Mouse (Mus musculus): ENCODE measurements around the gene Lhfpl5. TPM values are rescaled to one million over a fixed set of nuclear protein-coding genes. Genes with fewer than 3 reads are reported as not detected.
A peak's percentile ranks its signal among the peaks of the same experiment; 100 is the strongest.

The Lhfpl5 gene
- polyA plus RNA-seq, 1 experiment from 2014 or later = 0.48 TPM

DNA sequence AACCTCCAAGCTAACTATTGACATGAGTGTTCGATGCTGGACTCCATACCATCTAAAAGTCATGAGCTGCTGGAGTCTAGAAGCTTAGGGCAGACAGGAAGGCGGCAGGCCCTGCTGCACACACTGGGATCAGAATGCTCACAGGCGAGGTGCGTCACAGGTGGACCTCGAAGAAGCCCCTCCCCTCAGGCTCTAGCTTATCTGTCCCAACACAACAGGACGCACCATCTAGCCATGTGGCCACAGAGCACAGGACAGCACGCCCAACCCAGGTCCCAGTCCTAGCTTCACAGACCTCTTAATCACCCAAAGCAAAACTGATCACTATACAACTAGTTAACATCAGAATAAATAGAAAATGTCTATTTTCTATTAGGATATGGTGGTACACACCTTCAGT is 42.7 kb downstream of the Lhfpl5 start:
- Histone ChIP-seq H3K9me3 (ENCODE audit: control insufficient read depth, low read length) (no peaks in the 10 kb centered on the region), H3K4me1 (replicated peaks; ENCODE audit: control insufficient read depth, insufficient read depth, low read length) (peaks cover 10% of the 10 kb centered on the region), H3K4me3 (ENCODE audit: low read length) (no peak overlapping the region), H3K36me3 (ENCODE audit: control insufficient read depth, insufficient read depth, low read length) (peaks cover 11% of the 10 kb centered on the region), H3K27ac (ENCODE audit: low read length) (no peak overlapping the region), H3K9ac (ENCODE audit: low read length) (no peak overlapping the region), H3K27me3 (ENCODE audit: control insufficient read depth, insufficient read depth, low read depth, low read length) (no peaks in the 10 kb centered on the region), H3K4me2 (ENCODE audit: low read depth, low read length) (no peak overlapping the region)
- 78% methylated on average over 7 of the region's 7 CpGs for WGBS
- no peak for ATAC-seq (ENCODE audit: low read depth)

- Histone ChIP-seq H3K9me3 (ENCODE audit: control insufficient read depth, low read length) (no peaks in the 10 kb centered on the region), H3K36me3 (ENCODE audit: control insufficient read depth, insufficient read depth, low read length) (peaks cover 11% of the 10 kb centered on the region), H3K4me1 (replicated peaks; ENCODE audit: control insufficient read depth, insufficient read depth, low read length) (peaks cover 10% of the 10 kb centered on the region), H3K4me3 (ENCODE audit: low read length) (no peak overlapping the region), H3K27me3 (ENCODE audit: control insufficient read depth, insufficient read depth, low read depth, low read length) (no peaks in the 10 kb centered on the region), H3K27ac (ENCODE audit: low read length) (no peak overlapping the region), H3K9ac (ENCODE audit: low read length) (no peak overlapping the region), H3K4me2 (ENCODE audit: low read depth, low read length) (no peak overlapping the region)
- ATAC-seq (ENCODE audit: low read depth) = no peak
- 98% methylated on average over 1 of the region's 1 CpGs for whole genome bisulfite sequencing
Measured at GRCm38 (mm10) chr17:28618775-28619174, 43.3 kb downstream of the Lhfpl5 start.

DNA sequence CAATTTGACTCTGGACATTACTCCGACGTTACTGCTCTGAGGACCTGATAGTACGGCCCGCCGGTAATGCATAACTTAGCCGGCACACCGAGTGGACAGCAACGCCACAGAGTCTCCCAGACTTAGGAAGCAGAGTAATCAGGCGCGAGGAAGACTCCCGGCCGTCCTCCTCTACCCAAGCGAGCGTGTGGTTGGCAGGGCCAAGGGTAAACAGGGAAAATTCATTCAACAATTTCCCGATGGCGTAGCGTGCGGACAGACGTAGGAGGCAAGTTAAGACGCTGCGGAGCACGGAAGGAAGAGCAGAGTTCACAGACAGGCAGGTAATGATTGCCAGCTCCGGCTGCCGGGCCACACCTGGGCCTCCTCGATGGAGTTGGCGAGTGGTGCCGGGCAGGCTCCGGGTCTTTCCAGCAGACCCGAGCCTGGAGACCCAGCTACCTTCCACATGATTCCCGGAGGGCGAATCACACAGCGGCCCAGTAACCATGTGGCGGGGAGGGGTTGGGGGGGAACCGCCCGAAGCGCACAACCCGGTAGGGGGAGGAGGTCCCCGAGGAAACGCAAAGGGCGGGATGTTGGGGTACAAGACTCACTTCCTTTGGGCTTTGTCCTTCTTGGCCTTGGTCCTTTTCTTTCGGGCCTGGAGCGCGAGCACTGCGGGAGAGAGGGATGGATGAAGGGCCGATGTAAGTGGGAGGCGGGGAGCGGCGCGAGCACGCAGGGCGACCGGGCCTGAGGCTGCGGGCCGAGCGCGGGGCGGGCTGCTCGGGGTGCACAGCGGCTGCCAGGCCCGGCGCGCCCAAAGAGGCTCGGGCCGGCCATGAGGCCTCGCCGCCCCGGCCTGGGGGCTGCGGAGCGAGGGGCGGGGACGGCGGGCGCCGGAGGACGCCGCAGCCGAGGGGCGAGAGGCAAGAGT is 46.2 kb downstream of the Lhfpl5 start:
- WGBS = under 1% methylated on average over 65 of the region's 78 CpGs

DNA sequence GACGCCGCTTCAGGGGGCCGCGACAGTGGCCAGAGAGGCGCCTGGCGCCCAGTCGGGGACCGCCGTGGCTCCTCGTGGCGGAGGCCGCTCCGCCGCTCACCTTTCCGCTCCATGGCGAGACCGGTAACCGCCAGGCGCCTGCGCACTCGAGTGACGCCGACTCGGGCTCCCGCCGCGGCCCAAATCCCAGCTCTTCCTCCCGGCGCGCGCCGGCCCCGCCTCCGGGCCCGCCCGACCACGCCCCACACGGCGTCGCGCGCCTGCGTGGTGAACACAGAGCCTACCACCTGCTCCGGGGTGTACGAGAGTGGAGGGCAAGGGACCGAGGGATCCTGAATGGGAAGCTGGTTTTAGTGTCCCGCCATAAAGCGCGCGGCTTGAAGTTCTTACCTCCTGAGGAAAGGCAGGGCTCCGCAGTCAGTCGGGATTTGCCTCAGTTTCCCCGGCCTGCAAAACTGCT is 46.9 kb downstream of the Lhfpl5 start, which contains the start of gene Srpk1:
Gene Srpk1 (minus strand): TSS at position 410 of the 460 bp plus-strand sequence.
- peaks cover 7% of the 10 kb centered on the region for H3K36me3 ChIP-seq (ENCODE audit: control insufficient read depth, insufficient read depth, low read length)
- no peaks in the 10 kb centered on the region for H3K27me3 ChIP-seq (ENCODE audit: control insufficient read depth, insufficient read depth, low read depth, low read length)
- no peaks in the 10 kb centered on the region for H3K9me3 ChIP-seq (ENCODE audit: control insufficient read depth, low read length)
- peak within 1 kb of the TSS; percentile 76 for H3K4me2 ChIP-seq (ENCODE audit: low read depth, low read length)
- H3K9ac ChIP-seq (ENCODE audit: low read length) = peak within 1 kb of the TSS; percentile 94
- peaks cover 10% of the 10 kb centered on the region for H3K4me1 ChIP-seq (replicated peaks; ENCODE audit: control insufficient read depth, insufficient read depth, low read length)
- H3K27ac ChIP-seq (ENCODE audit: low read length) = peak within 1 kb of the TSS; percentile 82
- ATAC-seq (ENCODE audit: low read depth) = peak; percentile 97
- WGBS = under 1% methylated on average over 42 of the region's 53 CpGs
- H3K4me3 ChIP-seq (ENCODE audit: low read length) = peak within 1 kb of the TSS; percentile 97

More for the DNA sequence above, 46.2 kb downstream of the Lhfpl5 start:
- H3K36me3 ChIP-seq (ENCODE audit: control insufficient read depth, insufficient read depth, low read length) = peaks cover 7% of the 10 kb centered on the region
- H3K4me1 ChIP-seq (replicated peaks; ENCODE audit: control insufficient read depth, insufficient read depth, low read length) = peaks cover 10% of the 10 kb centered on the region
- H3K9ac ChIP-seq (ENCODE audit: low read length) = peak overlapping the region; percentile 94
- peak; percentile 84 for ATAC-seq (ENCODE audit: low read depth)
- peak overlapping the region; percentile 97 for H3K4me3 ChIP-seq (ENCODE audit: low read length)
- peak overlapping the region; percentile 82 for H3K27ac ChIP-seq (ENCODE audit: low read length)
- H3K4me2 ChIP-seq (ENCODE audit: low read depth, low read length) = peak overlapping the region; percentile 76
- H3K9me3 ChIP-seq (ENCODE audit: control insufficient read depth, low read length) = no peaks in the 10 kb centered on the region
- H3K27me3 ChIP-seq (ENCODE audit: control insufficient read depth, insufficient read depth, low read depth, low read length) = no peaks in the 10 kb centered on the region

GRCm38 (mm10) chr17:28624841-28625240 is 49.4 kb downstream of the Lhfpl5 start:
- Histone ChIP-seq H3K36me3 (ENCODE audit: control insufficient read depth, insufficient read depth, low read length) (peaks cover 4% of the 10 kb centered on the region; the same call in 1 of the 2 replicates), H3K4me3 (ENCODE audit: low read length) (no peak overlapping the region), H3K27ac (ENCODE audit: low read length) (no peak overlapping the region), H3K9ac (ENCODE audit: low read length) (no peak overlapping the region), H3K9me3 (ENCODE audit: control insufficient read depth, low read length) (no peaks in the 10 kb centered on the region), H3K4me2 (ENCODE audit: low read depth, low read length) (no peak overlapping the region), H3K4me1 (replicated peaks; ENCODE audit: control insufficient read depth, insufficient read depth, low read length) (peaks cover 10% of the 10 kb centered on the region), H3K27me3 (ENCODE audit: control insufficient read depth, insufficient read depth, low read depth, low read length) (no peaks in the 10 kb centered on the region)
- WGBS = 57% methylated on average over 2 of the region's 2 CpGs
- no peak for ATAC-seq (ENCODE audit: low read depth)

DNA sequence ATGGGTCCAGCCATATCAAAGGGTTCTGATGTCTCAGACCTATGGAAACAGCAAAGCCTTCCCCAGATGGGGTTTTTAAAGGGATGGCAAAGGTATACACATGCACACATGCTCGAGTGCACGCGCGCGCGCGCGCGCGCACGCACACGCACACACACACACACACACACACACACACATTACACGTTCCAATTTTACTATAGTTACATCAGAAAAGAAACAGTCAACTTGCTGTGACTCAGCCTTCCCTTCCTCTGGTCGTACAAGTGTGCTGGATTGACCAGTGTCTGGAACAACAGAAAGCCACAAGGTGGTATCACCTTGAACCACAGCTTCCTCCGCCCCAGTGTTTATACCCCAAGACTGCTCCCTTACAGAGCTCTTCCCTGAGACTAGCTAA is 49.9 kb downstream of the Lhfpl5 start:
- peaks cover under 1% of the 10 kb centered on the region; the same call in 1 of the 2 replicates for H3K36me3 ChIP-seq (ENCODE audit: control insufficient read depth, insufficient read depth, low read length)
- no peak overlapping the region for H3K4me2 ChIP-seq (ENCODE audit: low read depth, low read length)
- H3K4me3 ChIP-seq (ENCODE audit: low read length) = no peak overlapping the region
- H3K9ac ChIP-seq (ENCODE audit: low read length) = no peak overlapping the region
- ATAC-seq (ENCODE audit: low read depth) = no peak
- H3K27me3 ChIP-seq (ENCODE audit: control insufficient read depth, insufficient read depth, low read depth, low read length) = no peaks in the 10 kb centered on the region
- WGBS = 90% methylated on average over 15 of the region's 15 CpGs
- peaks cover 10% of the 10 kb centered on the region for H3K4me1 ChIP-seq (replicated peaks; ENCODE audit: control insufficient read depth, insufficient read depth, low read length)
- H3K9me3 ChIP-seq (ENCODE audit: control insufficient read depth, low read length) = no peaks in the 10 kb centered on the region
- no peak overlapping the region for H3K27ac ChIP-seq (ENCODE audit: low read length)

DNA sequence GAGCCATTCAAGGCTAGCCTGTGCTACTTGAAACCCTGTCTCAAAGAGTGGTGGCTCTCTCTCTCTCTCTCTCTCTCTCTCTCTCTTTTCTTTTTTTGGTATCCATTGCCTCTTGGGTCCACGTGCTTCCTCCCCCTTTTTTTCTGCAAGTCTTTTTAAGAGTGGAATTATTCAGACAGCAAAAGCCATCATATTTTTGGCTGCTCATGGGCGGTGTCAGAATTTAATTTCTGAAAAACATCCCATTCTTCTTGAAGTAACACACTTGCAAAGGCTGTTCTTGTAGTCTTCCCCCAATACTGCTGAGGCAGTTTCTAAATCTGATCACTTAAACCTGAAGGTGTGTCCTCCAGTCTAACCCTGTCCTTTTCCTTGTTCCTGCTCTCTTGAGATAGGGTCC is 51.5 kb downstream of the Lhfpl5 start:
- Histone ChIP-seq H3K4me1 (replicated peaks; ENCODE audit: control insufficient read depth, insufficient read depth, low read length) (no peaks in the 10 kb centered on the region; the same call in 1 of the 2 replicates), H3K4me3 (ENCODE audit: low read length) (no peak overlapping the region), H3K9me3 (ENCODE audit: control insufficient read depth, low read length) (no peaks in the 10 kb centered on the region), H3K27me3 (ENCODE audit: control insufficient read depth, insufficient read depth, low read depth, low read length) (no peaks in the 10 kb centered on the region), H3K36me3 (ENCODE audit: control insufficient read depth, insufficient read depth, low read length) (no peaks in the 10 kb centered on the region), H3K9ac (ENCODE audit: low read length) (no peak overlapping the region), H3K4me2 (ENCODE audit: low read depth, low read length) (no peak overlapping the region), H3K27ac (ENCODE audit: low read length) (no peak overlapping the region)
- ATAC-seq (ENCODE audit: low read depth) = no peak
- 78% methylated on average over 2 of the region's 2 CpGs for WGBS

- Histone ChIP-seq H3K9me3 (ENCODE audit: control insufficient read depth, low read length) (no peaks in the 10 kb centered on the region), H3K4me3 (ENCODE audit: low read length) (no peak overlapping the region), H3K27ac (ENCODE audit: low read length) (no peak overlapping the region), H3K36me3 (ENCODE audit: control insufficient read depth, insufficient read depth, low read length) (no peaks in the 10 kb centered on the region), H3K4me2 (ENCODE audit: low read depth, low read length) (no peak overlapping the region), H3K9ac (ENCODE audit: low read length) (no peak overlapping the region), H3K4me1 (replicated peaks; ENCODE audit: control insufficient read depth, insufficient read depth, low read length) (no peaks in the 10 kb centered on the region), H3K27me3 (ENCODE audit: control insufficient read depth, insufficient read depth, low read depth, low read length) (no peaks in the 10 kb centered on the region)
- 31% methylated on average over 10 of the region's 10 CpGs for WGBS
- no peak for ATAC-seq (ENCODE audit: low read depth)
Measured at GRCm38 (mm10) chr17:28628248-28629124, 53.0 kb downstream of the Lhfpl5 start.

- Histone ChIP-seq H3K27me3 (ENCODE audit: control insufficient read depth, insufficient read depth, low read depth, low read length) (no peaks in the 10 kb centered on the region), H3K9me3 (ENCODE audit: control insufficient read depth, low read length) (no peaks in the 10 kb centered on the region), H3K9ac (ENCODE audit: low read length) (no peak overlapping the region), H3K4me3 (ENCODE audit: low read length) (no peak overlapping the region), H3K4me1 (replicated peaks; ENCODE audit: control insufficient read depth, insufficient read depth, low read length) (no peaks in the 10 kb centered on the region), H3K27ac (ENCODE audit: low read length) (no peak overlapping the region), H3K4me2 (ENCODE audit: low read depth, low read length) (no peak overlapping the region), H3K36me3 (ENCODE audit: control insufficient read depth, insufficient read depth, low read length) (no peaks in the 10 kb centered on the region)
- 33% methylated on average over 3 of the region's 3 CpGs for whole genome bisulfite sequencing
- ATAC-seq (ENCODE audit: low read depth) = no peak
Measured at GRCm38 (mm10) chr17:28629125-28629524, 53.7 kb downstream of the Lhfpl5 start.
